Mouse (Mus musculus) testis, adult 2 months (tissue): ENCODE results near the gene Crocc. TPM values are rescaled to one million over a fixed set of nuclear protein-coding genes. Genes with fewer than 3 reads are reported as not detected.

Source experiments
- H3K27ac ChIP-seq: fragments of 200-500 bp; 2 replicates; pipeline ENCODE4 v1.5.1; 2012; ENCODE audit warnings: low read depth, low read length; ENCODE audit not compliant: control insufficient read depth, insufficient read depth
- H3K27me3 ChIP-seq: fragments of 200-500 bp; 2 replicates; pipeline ENCODE4 v1.6.1; 2012; ENCODE audit warnings: mild to moderate bottlenecking, low read length, moderate library complexity; ENCODE audit not compliant: control insufficient read depth, insufficient read depth
- H3K36me3 ChIP-seq: fragments of 200-500 bp; 2 replicates; pipeline ENCODE4 v1.6.1; 2012; ENCODE audit warnings: mild to moderate bottlenecking, low read length; ENCODE audit not compliant: control insufficient read depth, insufficient read depth
- H3K4me1 ChIP-seq: fragments of 200-500 bp; 2 replicates; pipeline ENCODE4 v1.6.1; 2012; ENCODE audit warnings: low read length; ENCODE audit not compliant: control insufficient read depth, insufficient read depth
- H3K4me3 ChIP-seq: fragments of 200-500 bp; 2 replicates; pipeline ENCODE4 v1.5.1; 2012; ENCODE audit warnings: low read depth, mild to moderate bottlenecking, low read length, moderate library complexity, mixed read lengths; ENCODE audit not compliant: control insufficient read depth
- CTCF ChIP-seq: fragments of 200-500 bp; IDR thresholded peaks from 2 replicates; pipeline ENCODE4 v1.5.1; 2012; ENCODE audit warnings: low read depth, mild to moderate bottlenecking, inconsistent platforms, low read length, moderate library complexity; ENCODE audit not compliant: control insufficient read depth, insufficient read depth, insufficient replicate concordance
- POLR2A ChIP-seq: fragments of 200-500 bp; IDR thresholded peaks from 2 replicates; pipeline ENCODE4 v1.6.1; 2012; ENCODE audit warnings: low read depth, mild to moderate bottlenecking, inconsistent platforms, low read length, moderate library complexity; ENCODE audit not compliant: control insufficient read depth
- polyA plus RNA-seq: library from polyadenylated mRNA; depleted of rRNA; stranded (reverse); fragments of >200 nt; gene quantifications from 2 replicates; pipeline ENCODE4 v1.2.3, GENCODE M21; 2012

The Crocc gene
- polyA plus RNA-seq, 1 experiment, result 12.5 TPM

DNA sequence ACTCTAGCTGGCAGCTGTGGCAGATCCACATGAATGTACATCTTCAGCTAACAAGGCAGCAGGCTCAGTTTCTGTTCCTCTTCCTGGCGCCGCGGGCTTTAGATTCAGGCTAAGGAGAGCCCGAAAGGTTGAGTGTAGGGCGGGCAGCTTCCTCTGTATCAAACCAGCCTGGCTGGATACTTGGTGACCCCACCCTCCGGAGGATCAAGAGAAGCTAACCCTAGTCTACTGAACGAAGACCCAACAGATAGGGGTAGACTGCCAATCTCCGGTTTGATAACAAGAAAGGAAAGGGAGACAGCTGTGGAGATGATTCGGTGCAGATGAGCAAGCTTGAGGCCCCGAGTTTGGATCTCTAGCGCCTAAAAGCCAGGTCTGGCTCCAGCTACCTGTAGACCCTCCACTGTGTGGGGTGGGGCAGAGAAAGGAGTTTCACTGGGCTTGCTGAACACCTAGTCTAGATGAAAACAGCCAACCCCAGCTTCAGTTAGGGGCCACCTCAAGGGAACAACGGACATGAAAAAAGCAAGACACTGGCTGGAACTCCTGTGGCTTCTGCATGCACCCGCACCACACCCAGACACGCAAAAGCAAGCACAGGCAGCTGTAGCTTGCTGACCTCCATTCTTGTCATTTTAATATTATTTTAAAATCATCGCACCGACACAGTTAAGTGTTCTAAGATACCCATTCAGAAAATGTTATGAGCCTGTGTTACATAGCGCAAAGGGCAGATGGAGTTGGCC, 16.6 kb upstream of the Crocc start:
- no peak overlapping the region for H3K27ac ChIP-seq

DNA sequence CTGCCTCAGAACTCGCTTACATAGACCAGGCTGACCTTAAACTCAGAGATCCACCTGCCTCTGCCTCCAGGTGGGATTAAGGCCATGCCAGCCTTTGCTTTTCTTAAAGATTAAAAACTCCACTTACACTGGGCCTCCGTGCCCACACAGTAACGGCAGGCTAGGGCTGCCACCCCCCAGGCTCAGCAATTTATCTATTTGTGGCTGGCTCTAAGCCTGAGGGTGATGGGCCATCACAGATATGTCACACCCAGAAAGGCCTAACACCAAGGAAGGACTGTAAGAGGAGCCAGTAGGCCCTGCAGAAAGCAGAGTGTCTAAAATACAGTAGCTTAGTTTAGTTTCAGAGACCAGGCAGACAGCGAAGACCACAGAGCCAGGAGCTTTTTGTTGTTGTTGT, 13.8 kb upstream of the Crocc start:
- H3K27ac ChIP-seq, result no peak overlapping the region
- H3K4me1 ChIP-seq, result peaks cover 16% of the 10 kb centered on the region
- H3K36me3 ChIP-seq, result no peaks in the 10 kb centered on the region; the same call in none of the 2 replicates
- no peak overlapping the region for H3K4me3 ChIP-seq
- H3K27me3 ChIP-seq, result no peaks in the 10 kb centered on the region
- no peak for TF ChIP-seq CTCF
- no peak for TF ChIP-seq POLR2A

More for the DNA sequence above, 16.6 kb upstream of the Crocc start:
- H3K27me3 ChIP-seq, result no peaks in the 10 kb centered on the region
- H3K4me1 ChIP-seq, result peaks cover 16% of the 10 kb centered on the region
- TF ChIP-seq CTCF (no peak), POLR2A (no peak)
- peak overlapping the region; percentile 92 for H3K4me3 ChIP-seq
- no peaks in the 10 kb centered on the region; the same call in none of the 2 replicates for H3K36me3 ChIP-seq

DNA sequence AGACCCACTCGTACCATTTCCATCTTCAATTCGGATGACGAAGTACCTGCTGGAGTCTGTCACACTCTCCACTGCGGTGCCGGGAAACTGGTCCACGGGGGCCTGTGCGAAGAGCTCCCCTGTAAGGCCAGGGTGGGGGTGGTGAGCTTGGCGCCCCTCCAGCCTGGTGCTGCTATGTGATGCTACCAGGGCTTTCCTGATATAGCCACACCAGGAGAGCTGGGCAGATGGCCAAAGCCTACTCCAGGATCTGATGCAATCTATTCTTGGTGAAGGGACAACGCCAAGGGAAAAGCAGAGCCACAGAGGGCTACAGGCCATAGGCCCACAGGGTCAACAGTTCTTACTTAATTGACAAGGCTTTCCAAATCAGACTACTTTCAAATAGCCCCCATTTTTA, 13.3 kb upstream of the Crocc start:
- TF ChIP-seq POLR2A, result no peak
- TF ChIP-seq CTCF, result no peak
- Histone ChIP-seq H3K27me3 (no peaks in the 10 kb centered on the region), H3K27ac (no peak overlapping the region), H3K36me3 (no peaks in the 10 kb centered on the region; the same call in none of the 2 replicates), H3K4me3 (no peak overlapping the region), H3K4me1 (peaks cover 16% of the 10 kb centered on the region)

DNA sequence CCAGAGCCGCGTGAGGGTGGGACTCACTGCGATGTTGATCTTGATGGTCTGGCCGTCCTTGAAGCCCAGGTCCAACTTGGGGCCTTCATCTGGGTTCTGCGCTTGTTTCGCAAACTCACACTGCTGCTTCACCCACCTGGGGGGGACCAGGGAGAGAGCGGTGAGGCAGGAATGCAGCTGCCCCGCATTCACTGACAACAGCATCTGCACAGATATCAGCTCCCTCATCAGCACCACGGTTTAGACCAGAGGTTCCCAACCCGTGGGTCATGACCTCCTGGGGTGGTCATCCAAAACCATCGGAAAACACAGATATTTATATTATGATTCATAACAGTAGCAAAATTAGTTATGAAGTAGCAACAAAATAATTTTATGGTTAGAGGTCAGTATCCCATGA, 12.2 kb upstream of the Crocc start:
- H3K4me3 ChIP-seq, result no peak overlapping the region
- H3K27me3 ChIP-seq, result no peaks in the 10 kb centered on the region
- TF ChIP-seq POLR2A, result no peak
- TF ChIP-seq CTCF, result no peak
- H3K27ac ChIP-seq, result no peak overlapping the region
- H3K36me3 ChIP-seq, result no peaks in the 10 kb centered on the region; the same call in none of the 2 replicates
- H3K4me1 ChIP-seq, result peaks cover 13% of the 10 kb centered on the region

DNA sequence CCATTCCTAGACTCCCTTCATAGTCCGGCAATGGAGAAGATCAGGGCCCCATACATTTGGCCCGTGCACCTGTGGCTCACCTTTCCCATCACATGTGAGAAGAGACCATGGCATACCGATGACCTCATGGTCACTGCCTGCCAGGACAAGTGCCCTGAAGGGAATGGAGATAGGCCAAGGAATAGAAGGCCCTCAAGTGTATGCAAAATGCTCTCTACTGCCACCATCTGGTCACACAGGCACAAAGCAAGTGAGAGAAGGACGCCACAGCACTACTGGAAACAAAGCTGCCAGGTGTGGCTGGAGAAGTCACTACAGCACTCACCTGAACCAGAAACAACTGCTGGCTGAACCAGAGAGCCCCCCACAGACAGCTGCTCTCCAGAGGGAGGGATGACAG, 9.4 kb upstream of the Crocc start:
- TF ChIP-seq POLR2A (no peak), CTCF (peak; percentile 72; the same call in 1 of the 2 replicates)
- no peak overlapping the region for H3K27ac ChIP-seq
- no peak overlapping the region for H3K4me3 ChIP-seq
- H3K27me3 ChIP-seq, result no peaks in the 10 kb centered on the region
- H3K36me3 ChIP-seq, result no peaks in the 10 kb centered on the region; the same call in none of the 2 replicates
- H3K4me1 ChIP-seq, result no peaks in the 10 kb centered on the region

DNA sequence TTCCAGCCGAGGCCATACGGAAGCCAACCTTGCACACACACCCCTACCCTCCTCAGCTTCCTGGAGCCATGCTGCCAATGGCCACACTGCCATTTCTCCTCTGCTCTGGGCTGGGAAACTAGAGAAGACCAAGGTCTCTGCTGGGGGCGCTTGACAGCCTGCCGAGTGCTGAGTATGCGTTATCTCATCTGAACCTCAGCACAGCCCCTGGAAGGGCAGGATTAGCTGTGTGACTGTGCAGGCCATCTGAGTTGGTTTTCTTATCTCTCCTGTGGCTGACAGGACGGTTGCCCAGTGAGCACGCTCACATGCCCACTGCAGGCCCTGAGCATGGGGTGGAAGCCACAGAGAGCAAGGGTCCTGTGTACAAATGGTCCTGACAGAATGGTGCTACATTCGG, 8.3 kb upstream of the Crocc start:
- Histone ChIP-seq H3K36me3 (no peaks in the 10 kb centered on the region; the same call in none of the 2 replicates), H3K4me1 (no peaks in the 10 kb centered on the region), H3K4me3 (no peak overlapping the region), H3K27ac (no peak overlapping the region), H3K27me3 (no peaks in the 10 kb centered on the region)
- TF ChIP-seq POLR2A (no peak), CTCF (no peak)

DNA sequence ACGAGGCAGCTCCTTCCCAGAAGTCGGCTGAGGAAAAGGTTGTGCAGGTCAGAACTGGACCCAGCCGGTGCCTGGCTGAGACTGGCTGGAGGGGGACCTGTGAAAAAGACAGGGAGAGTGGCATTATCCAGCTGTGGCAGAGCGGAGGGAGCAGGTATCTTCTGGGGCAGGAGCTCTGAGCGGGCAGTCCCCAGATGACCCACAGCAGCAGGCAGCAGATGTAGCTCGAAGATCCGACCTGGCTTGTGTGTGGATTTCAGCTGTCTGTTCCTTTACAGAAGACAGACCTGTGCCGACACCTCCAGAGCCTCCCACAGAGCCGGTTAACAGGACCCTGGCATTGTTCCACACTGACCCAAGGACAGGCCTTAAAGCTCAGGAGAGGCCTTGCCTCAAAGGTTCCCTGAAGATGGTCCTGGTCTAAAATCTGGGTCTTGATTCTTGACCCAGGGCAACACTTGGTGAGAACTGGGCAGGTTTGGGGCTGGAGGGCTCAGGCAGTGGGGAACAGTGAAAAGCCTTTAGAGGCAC, 7.2 kb upstream of the Crocc start:
- TF ChIP-seq POLR2A (no peak), CTCF (no peak)
- Histone ChIP-seq H3K4me1 (no peaks in the 10 kb centered on the region), H3K27ac (no peak overlapping the region), H3K27me3 (no peaks in the 10 kb centered on the region), H3K36me3 (no peaks in the 10 kb centered on the region; the same call in none of the 2 replicates), H3K4me3 (no peak overlapping the region)
